Mouse (Mus musculus) CH12.LX (cell line): ENCODE data around the gene Srebf2. TPM values are rescaled to one million over a fixed set of nuclear protein-coding genes. Genes with fewer than 3 reads are reported as not detected.

ENCODE experiments used
- DNase-seq: peaks from one replicate; pipeline ENCODE4 v3.0.0-alpha.2; 2013; ENCODE audit errors: extremely low read depth
- H3K27ac ChIP-seq: 2 replicates; pipeline ENCODE4 v1.5.1; 2012; ENCODE audit warnings: low read depth, mild to moderate bottlenecking, control low read depth, moderate library complexity; ENCODE audit not compliant: insufficient read depth
- H3K27me3 ChIP-seq: replicated peaks from 2 replicates; pipeline ENCODE3; 2012; ENCODE audit warnings: inconsistent platforms
- H3K36me3 ChIP-seq, 2 experiments: replicated peaks in 1 of 2; 2 replicates each; pipeline versions ENCODE3 to v1.6.1; 2012; ENCODE audit warnings: inconsistent platforms in 1 of 2, low read length in 1 of 2, mild to moderate bottlenecking in 1 of 2, mixed read lengths in 1 of 2, moderate library complexity in 1 of 2; ENCODE audit not compliant: control insufficient read depth in 1 of 2, insufficient read depth in 1 of 2
- H3K4me1 ChIP-seq, 2 experiments: 2 replicates each; pipeline ENCODE4 v1.6.1; 2012; ENCODE audit warnings: inconsistent platforms in 1 of 2, moderate library complexity in 1 of 2; ENCODE audit not compliant: insufficient read depth in 2 of 2, control insufficient read depth in 1 of 2
- H3K4me2 ChIP-seq: 2 replicates; pipeline ENCODE4 v1.6.1; 2012; ENCODE audit warnings: low read depth, mild to moderate bottlenecking, control low read depth; ENCODE audit not compliant: poor library complexity, insufficient read depth, severe bottlenecking
- H3K4me3 ChIP-seq, 3 experiments: fragments of 150-350 bp in 1 of 3; sonication (generic) in 1 of 3; replicated peaks in 1 of 3; 2 replicates each; pipeline versions ENCODE3 to v1.5.1; 2011 to 2012; ENCODE audit warnings: low read depth in 2 of 3, low read length in 2 of 3, mild to moderate bottlenecking in 2 of 3, moderate library complexity in 2 of 3, control low read depth in 1 of 3, improper control_type of control experiment in 1 of 3, inconsistent platforms in 1 of 3, mixed read lengths in 1 of 3; ENCODE audit not compliant: poor library complexity in 1 of 3
- H3K79me2 ChIP-seq: replicated peaks from 2 replicates; pipeline ENCODE4 v1.6.1; 2012; ENCODE audit warnings: mild to moderate bottlenecking, moderate library complexity; ENCODE audit not compliant: control insufficient read depth, poor library complexity, insufficient read depth, severe bottlenecking; ENCODE audit errors: extremely low read depth
- H3K9ac ChIP-seq: 2 replicates; pipeline ENCODE4 v1.6.1; 2012; ENCODE audit warnings: low read depth, mild to moderate bottlenecking, control low read depth, moderate library complexity; ENCODE audit not compliant: insufficient read depth
- H3K9me3 ChIP-seq: replicated peaks from 2 replicates; pipeline ENCODE3; 2012; ENCODE audit warnings: low read length, inconsistent platforms, mixed read lengths
- BHLHE40 ChIP-seq: IDR thresholded peaks from 2 replicates; pipeline ENCODE4 v1.6.1; 2011; ENCODE audit warnings: mild to moderate bottlenecking, low read depth, low read length, improper control_type of control experiment
- CHD1 ChIP-seq: IDR thresholded peaks from 2 replicates; pipeline ENCODE4 v1.6.1; 2012; ENCODE audit warnings: low read depth, low read length, improper control_type of control experiment, inconsistent platforms
- CHD2 ChIP-seq: IDR thresholded peaks from 2 replicates; pipeline ENCODE4 v1.6.1; 2011; ENCODE audit warnings: low read length, improper control_type of control experiment
- E2F4 ChIP-seq: IDR thresholded peaks from 2 replicates; pipeline ENCODE4 v1.6.1; 2011; ENCODE audit warnings: low read depth, low read length, improper control_type of control experiment; ENCODE audit not compliant: insufficient replicate concordance
- EP300 ChIP-seq: IDR thresholded peaks from 2 replicates; pipeline ENCODE4 v1.6.1; 2011; ENCODE audit warnings: low read length, improper control_type of control experiment
- ETS1 ChIP-seq: conservative IDR thresholded peaks from 2 replicates; pipeline ENCODE4 v1.6.1; 2012; ENCODE audit warnings: low read depth, mild to moderate bottlenecking, inconsistent platforms, low read length, improper control_type of control experiment, moderate library complexity
- IRF4 ChIP-seq: IDR thresholded peaks from 2 replicates; pipeline ENCODE4 v1.6.1; 2014; ENCODE audit warnings: low read depth, mild to moderate bottlenecking, inconsistent platforms, low read length, improper control_type of control experiment
- JUN ChIP-seq: IDR thresholded peaks from 2 replicates; pipeline ENCODE4 v1.6.1; 2011; ENCODE audit warnings: low read depth, mild to moderate bottlenecking, low read length, improper control_type of control experiment, moderate library complexity; ENCODE audit not compliant: insufficient read depth
- KAT2A ChIP-seq: IDR thresholded peaks from 2 replicates; pipeline ENCODE4 v1.6.1; 2012; ENCODE audit warnings: low read length, improper control_type of control experiment, inconsistent platforms; ENCODE audit not compliant: insufficient replicate concordance
- MAX ChIP-seq: IDR thresholded peaks from 2 replicates; pipeline ENCODE4 v1.6.1; 2011; ENCODE audit warnings: low read length, improper control_type of control experiment
- MAZ ChIP-seq: IDR thresholded peaks from 2 replicates; pipeline ENCODE4 v1.6.1; 2012; ENCODE audit warnings: low read depth, mild to moderate bottlenecking, inconsistent platforms, low read length, improper control_type of control experiment, moderate library complexity
- MXI1 ChIP-seq: IDR thresholded peaks from 2 replicates; pipeline ENCODE4 v1.6.1; 2011; ENCODE audit warnings: mild to moderate bottlenecking, low read depth, low read length, improper control_type of control experiment
- MYC ChIP-seq: IDR thresholded peaks from 2 replicates; pipeline ENCODE4 v1.6.1; 2011; ENCODE audit warnings: low read depth, mild to moderate bottlenecking, improper control_type of control experiment, low read length
- POLR2AphosphoS2 ChIP-seq: IDR thresholded peaks from 2 replicates; pipeline ENCODE4 v1.6.1; 2011; ENCODE audit warnings: low read depth, low read length, improper control_type of control experiment
- RAD21 ChIP-seq: IDR thresholded peaks from 2 replicates; pipeline ENCODE4 v1.6.1; 2011; ENCODE audit warnings: low read depth, mild to moderate bottlenecking, low read length, improper control_type of control experiment, moderate library complexity
- RCOR1 ChIP-seq: conservative IDR thresholded peaks from 2 replicates; pipeline ENCODE4 v1.6.1; 2012; ENCODE audit warnings: low read depth, mild to moderate bottlenecking, inconsistent platforms, low read length, improper control_type of control experiment
- SIN3A ChIP-seq: IDR thresholded peaks from 2 replicates; pipeline ENCODE4 v1.6.1; 2012; ENCODE audit warnings: low read length, improper control_type of control experiment, inconsistent platforms
- SMC3 ChIP-seq: IDR thresholded peaks from 2 replicates; pipeline ENCODE4 v1.6.1; 2011; ENCODE audit warnings: low read depth, low read length, improper control_type of control experiment
- TBP ChIP-seq: conservative IDR thresholded peaks from 2 replicates; pipeline ENCODE4 v1.6.1; 2011; ENCODE audit warnings: low read depth, low read length, improper control_type of control experiment
- TCF12 ChIP-seq: IDR thresholded peaks from 2 replicates; pipeline ENCODE4 v1.6.1; 2014; ENCODE audit warnings: low read depth, mild to moderate bottlenecking, inconsistent platforms, low read length, improper control_type of control experiment
- ZMIZ1 ChIP-seq: IDR thresholded peaks from 2 replicates; pipeline ENCODE4 v1.6.1; 2012; ENCODE audit warnings: low read depth, mild to moderate bottlenecking, inconsistent platforms, low read length, improper control_type of control experiment
- ZNF384 ChIP-seq: IDR thresholded peaks from 2 replicates; pipeline ENCODE4 v1.6.1; 2012; ENCODE audit warnings: low read depth, low read length, improper control_type of control experiment, inconsistent platforms
- dilution Hi-C: fragments of 300-500 bp; cut with MboI; formaldehyde crosslinking; loops from 2 replicates; pipeline ENCODE4 v1.14.3; 2020; ENCODE audit warnings: low sequenced_read_pairs; ENCODE audit not compliant: extremely low pct_unique_long_range_greater_than_20kb, extremely low pct_ligation_motif_present
- in situ Hi-C: fragments of 300-500 bp; cut with MboI; formaldehyde crosslinking; loops from 3 replicates; pipeline ENCODE4 v1.14.3; 2019; ENCODE audit warnings: low sequenced_read_pairs, low pct_ligation_motif_present, low pct_unique_long_range_greater_than_20kb, mixed read lengths
- polyA plus RNA-seq: library from polyadenylated mRNA; unstranded; fragments of >175 nt; gene quantifications from 2 replicates; pipeline ENCODE4 v1.2.1, GENCODE M21; 2012; ENCODE audit warnings: low read depth; ENCODE audit not compliant: insufficient read length
- total RNA-seq, 2 experiments: library from RNA; depleted of rRNA; stranded (reverse); fragments of 300-350 nt in 1 of 2; fragments of >200 nt in 1 of 2; gene quantifications; 2 replicates each; pipeline ENCODE4 v1.2.3; 2012 to 2014

Gene Srebf2
- total and polyA plus RNA-seq, 3 experiments, result 94.3 to 253 (median 159) TPM

DNA sequence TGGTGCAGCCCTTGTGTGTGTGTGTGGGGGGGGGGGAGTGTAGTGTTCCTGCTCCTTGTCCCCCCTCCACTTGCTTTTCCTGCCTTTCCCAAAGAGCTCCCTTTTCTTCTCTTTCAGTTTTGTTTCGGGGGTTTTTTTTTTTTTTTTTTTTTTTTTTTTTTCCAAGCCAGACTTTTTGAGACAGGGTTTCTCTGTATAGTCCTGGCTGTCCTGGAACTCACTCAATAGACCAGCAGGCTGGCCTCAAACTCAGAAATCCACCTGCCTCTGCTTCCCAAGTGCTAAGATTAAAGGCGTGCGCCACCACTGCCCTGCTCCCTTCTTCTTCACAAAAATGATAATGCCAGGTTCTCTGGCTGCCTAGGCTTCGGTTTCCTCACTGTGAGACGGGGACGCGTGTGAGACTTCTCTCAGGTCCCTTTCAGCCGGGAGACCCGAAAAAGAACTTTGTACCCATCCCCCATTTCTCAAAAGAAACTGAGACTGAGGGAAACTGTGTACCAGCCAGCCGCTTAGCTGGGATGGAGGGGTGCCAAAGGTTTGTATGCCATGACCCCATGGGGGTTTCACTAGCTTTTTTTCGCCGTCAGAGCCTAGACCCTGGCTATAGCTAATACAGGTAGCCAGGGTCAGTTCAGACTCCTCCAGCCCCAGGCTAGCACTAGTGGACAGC is 73.2 kb downstream of the Srebf2 start:
- in situ Hi-C loops, result no loop called here
- H3K36me3 ChIP-seq, result peaks cover 5 to 12% of the 10 kb centered on the region in 2 experiments
- no peaks in the 10 kb centered on the region for H3K27me3 ChIP-seq
- TF ChIP-seq KAT2A (0 out of 2 replicates have a peak, but pooled peaks have one; percentile 30), E2F4 (no peak), SMC3 (no peak), MYC (0 out of 2 replicates have a peak, but pooled peaks have one; percentile 20), ZMIZ1 (peak; percentile 38; the same call in 1 of the 2 replicates), CHD2 (peak; percentile 88), SIN3A (peak; percentile 74), RCOR1 (0 out of 2 replicates have a peak, but pooled peaks have one; percentile 52), BHLHE40 (peak; percentile 46; the same call in 1 of the 2 replicates), MAZ (0 out of 2 replicates have a peak, but pooled peaks have one; percentile 58), MAX (no peak), EP300 (0 out of 2 replicates have a peak, but pooled peaks have one; percentile 45), TCF12 (peak; percentile 40; the same call in 1 of the 2 replicates), TBP (0 out of 2 replicates have a peak, but pooled peaks have one; percentile 9), IRF4 (peak; percentile 21; the same call in 1 of the 2 replicates), MXI1 (peak; percentile 61), CHD1 (peak; percentile 94), ZNF384 (peak; percentile 93), RAD21 (no peak), JUN (no peak), POLR2AphosphoS2 (peak; percentile 14), ETS1 (peak; percentile 25; the same call in 1 of the 2 replicates)
- peaks cover 18 to 74% of the 10 kb centered on the region in 2 experiments for H3K4me1 ChIP-seq
- H3K4me2 ChIP-seq, result peak overlapping the region; percentile 60
- DNase-seq, result no peak
- peak overlapping the region; percentile 97 for H3K9ac ChIP-seq
- dilution Hi-C loops, result no loop called here
- peak overlapping the region; percentile 96 for H3K27ac ChIP-seq
- H3K4me3 ChIP-seq, result no peak overlapping the region
- peaks cover 25% of the 10 kb centered on the region for H3K79me2 ChIP-seq
- no peaks in the 10 kb centered on the region for H3K9me3 ChIP-seq
